Mouse (Mus musculus) embryonic facial prominence, embryonic 13.5 days (tissue): Measurements from ENCODE around the gene Gm28710. TPM values are rescaled to one million over a fixed set of nuclear protein-coding genes. Genes with fewer than 3 reads are reported as not detected.

Experiments used
- polyA plus RNA-seq: library from polyadenylated mRNA; unstranded; fragments of >200 nt; fragmentation: Nextera tagmentation; extraction: Ambion mirVana; gene quantifications from 2 replicates; pipeline ENCODE4 v1.2.1, GENCODE M21; 2015

The Gm28710 gene
- polyA plus RNA-seq, 1 experiment from 2014 or later: not detected

Other genes starting within 250 kb of the Gm28710 start
- gene Hgf, start 238.3 kb upstream of the Gm28710 start, polyA plus RNA-seq: 5.5 and 6.3 TPM in 2 replicates